Mouse (Mus musculus) gastrocnemius, postnatal 10 days (tissue): ENCODE results near the gene Nfia. TPM values are rescaled to one million over a fixed set of nuclear protein-coding genes. Genes with fewer than 3 reads are reported as not detected.

ENCODE experiments used
- DNase-seq: peaks from one replicate; pipeline ENCODE4 v3.0.0; 2021; ENCODE audit warnings: mixed read lengths
- total RNA-seq, 2 experiments: library from RNA; stranded (reverse); gene quantifications; 2 replicates each; pipeline ENCODE4 v1.2.3; 2021

The Nfia gene
- total RNA-seq, 2 experiments from 2014 or later: 111 to 124 TPM

DNA sequence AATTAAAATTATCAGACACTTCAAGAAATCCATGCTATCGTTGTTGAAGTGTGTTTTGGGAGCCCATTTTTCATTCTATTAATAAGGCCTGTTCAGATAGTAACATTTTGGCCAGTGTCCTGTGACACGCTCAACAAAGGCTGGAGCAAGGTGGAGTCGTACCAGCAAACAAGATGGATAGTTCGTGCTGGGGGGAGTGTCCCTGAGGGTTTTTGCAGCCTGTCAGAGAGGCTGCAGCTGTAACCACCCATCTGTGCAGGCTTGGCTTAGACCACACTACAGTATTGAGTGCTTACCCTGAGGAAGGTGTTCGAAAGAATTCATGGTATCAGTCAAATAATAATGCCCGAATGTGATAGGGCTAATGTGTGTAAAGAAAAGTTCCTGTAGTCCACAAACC is 139.6 kb downstream of the Nfia start:
- DNase-seq: no peak

DNA sequence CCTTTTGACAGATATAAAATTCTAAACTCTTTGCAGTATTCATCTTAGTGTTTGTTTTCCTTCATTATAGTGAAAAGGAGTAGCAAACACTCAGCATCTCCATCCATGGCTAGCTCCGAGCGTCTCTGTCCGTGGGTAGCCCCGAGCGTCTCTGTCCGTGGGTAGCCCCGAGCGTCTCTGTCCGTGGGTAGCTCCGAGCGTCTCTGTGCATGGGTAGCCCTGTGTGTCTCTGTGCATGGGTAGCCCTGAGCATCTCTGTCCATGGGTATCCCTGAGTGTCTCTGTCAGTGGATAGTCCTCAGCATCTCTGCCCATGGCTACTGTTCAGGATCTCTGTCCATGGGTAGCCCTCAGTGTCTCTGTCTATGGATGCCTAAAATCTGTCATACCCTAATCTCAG is 140.0 kb downstream of the Nfia start:
- DNase-seq: no peak

DNA sequence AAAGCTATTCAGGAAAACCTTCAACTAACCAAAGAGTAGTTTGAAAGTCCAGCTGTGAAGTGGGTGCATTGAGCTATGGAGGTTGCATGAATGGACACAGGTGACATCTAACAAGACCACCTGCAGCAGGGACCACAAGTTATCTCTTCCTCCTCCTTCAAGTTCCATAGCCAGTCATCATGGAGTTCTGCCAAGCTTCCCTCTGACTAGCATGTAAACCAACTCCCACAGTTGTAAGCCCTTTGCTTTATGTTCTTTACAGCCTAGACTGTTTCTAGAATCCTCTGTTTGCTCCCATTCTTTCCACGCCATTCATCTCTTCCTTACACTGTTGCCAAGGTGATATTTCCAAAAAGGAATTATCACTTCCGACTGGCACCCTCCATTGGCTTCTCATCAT is 141.8 kb downstream of the Nfia start:
- DNase-seq: no peak

DNA sequence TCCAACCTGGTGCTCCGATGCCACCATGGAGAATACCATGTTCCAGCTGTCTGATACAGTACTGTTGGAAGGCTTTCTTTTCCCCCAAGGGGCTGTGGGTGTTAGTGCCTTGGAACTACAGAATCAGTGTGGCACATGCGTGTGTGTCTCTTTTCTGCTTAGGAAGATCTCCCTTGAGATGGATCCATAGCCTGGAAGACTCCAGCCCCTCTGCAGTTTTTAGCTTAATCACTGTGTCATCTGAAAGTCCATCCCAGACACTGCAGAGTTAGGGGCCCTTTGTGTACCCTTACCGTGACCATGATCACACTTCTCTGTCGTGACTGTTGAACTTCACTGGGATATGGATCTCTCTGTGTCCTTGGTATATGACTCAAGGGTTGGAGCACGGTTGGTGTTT is 142.2 kb downstream of the Nfia start:
- no peak for DNase-seq

DNA sequence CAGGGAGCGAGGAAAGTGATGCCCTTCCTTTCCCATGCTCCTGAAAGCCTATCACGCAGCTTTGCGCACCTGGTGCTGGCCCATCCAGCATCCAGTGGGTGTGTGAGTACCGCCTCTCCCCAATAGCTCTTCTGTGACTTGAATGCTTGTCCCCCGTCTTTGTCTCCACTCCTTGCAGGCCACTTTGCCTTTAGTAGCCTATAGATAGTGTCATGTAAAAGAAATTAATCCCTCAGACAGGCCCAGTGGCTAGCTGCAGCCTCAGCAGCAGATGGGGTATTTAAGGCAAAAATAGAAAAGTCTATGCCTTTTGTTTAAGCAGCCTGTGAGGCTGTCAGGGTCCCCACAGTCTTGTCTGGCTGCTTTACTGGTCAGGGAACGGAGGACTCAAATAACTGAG is 145.0 kb downstream of the Nfia start:
- DNase-seq: no peak

DNA sequence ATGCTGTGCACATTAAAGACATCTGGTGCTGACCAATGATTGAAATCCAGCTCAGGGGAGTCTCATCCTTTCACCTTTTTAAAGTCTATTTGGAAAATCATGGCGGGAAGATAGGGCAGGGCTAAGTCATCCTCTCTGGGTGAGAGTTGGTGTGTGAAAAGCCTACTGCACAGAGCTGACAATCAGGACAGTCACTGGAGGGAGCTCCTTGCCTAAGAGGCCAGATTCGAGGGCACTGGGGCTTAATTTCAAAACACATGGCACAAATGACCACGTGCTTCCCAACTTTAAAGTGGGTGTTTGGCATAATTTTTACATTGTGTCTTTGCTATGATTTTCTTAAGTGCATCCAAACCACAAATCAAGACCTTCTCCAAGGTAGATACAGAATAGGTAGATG is 146.1 kb downstream of the Nfia start:
- DNase-seq: no peak

DNA sequence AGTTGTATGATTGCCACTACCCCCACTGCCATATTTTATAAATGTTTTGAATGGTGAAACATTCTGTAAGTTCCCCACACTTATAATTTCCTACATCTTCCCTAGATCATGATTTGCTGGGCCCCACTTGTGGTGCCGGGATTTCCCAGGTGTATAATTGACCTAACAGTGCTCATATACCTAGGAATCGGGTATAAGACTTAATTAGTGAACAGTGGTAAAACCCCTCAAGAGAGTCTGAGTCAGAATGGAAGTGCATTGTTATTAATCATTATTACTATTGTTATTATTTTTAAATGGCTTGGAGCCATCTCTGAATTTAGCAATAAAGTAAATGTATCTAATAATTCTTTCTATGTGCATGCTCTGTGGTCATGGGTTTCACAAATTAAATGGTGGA is 147.2 kb downstream of the Nfia start:
- DNase-seq: no peak

DNA sequence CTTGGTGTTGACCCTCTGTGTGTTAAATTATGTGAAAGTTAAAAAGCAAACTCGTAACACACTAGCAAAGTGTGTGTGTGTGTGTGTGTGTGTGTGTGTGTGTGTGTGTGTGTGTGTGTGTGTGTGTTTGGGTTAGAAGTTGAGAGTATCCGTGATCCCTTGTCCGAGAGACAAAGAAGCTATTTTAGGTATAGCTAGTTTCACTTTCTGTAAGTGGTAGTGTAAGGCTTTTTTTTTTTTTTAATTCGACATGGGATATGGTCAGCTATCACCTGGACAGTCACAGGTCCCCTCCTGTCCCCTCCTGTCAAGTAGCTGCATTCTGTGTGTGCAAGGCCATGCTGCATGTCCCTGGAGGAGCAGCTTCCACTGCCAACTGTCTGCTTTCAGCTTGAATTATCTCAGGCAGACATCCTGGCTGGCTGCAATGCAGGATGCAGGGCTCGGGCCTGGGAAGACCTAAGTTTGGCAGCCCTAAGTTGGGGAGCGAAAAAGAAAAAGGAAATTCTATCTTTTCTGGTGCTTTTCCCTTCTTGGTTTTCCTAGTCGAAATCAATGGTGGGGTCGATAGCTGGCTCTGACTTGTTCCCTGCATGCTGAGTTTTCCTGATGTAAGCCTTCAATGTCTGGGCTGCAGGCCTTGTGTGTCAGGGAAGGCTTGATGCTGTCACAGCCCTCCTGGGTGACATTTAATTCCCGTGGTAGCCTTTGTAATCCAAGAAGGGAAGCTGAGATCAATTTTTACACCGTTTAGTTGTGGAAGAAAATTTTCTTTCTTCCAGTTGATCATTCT is 147.9 kb downstream of the Nfia start:
- peak; percentile 18 for DNase-seq

DNA sequence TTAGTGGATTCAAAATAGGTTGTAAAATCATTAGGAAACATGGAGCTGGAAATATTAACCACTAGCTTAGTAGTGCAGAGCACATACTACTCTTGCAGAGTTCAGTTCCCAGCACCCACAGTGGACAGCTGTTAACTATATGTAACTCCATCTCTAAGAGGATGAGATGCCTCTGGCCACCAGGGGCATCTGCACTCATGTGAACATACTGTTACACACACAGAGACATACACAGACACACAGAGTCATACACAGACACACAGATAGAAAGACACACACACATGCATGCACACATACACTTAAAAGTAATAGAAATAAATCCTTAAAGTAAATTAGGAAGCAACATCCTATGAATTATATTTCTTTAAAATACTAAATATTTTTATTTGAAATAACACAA is 149.1 kb downstream of the Nfia start:
- no peak for DNase-seq

DNA sequence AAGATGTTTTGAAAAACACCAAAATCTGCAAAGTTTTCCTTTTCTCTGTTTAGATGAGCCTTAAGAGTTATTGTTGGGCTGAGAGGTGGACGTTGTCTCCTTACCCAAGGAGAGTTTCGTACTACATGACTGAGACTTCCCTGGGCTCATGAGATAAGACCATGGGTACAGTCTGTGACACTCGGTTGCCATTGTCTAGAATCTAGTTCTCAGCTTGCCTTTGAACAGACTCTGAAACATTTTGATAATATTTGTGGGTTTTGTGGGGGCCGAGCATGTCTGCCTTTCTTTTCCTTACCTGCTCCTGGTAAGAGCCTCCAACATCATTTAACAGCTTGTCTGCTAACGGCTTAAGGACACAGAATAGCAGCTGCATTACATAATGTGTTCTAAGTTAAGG is 150.7 kb downstream of the Nfia start:
- DNase-seq: no peak

DNA sequence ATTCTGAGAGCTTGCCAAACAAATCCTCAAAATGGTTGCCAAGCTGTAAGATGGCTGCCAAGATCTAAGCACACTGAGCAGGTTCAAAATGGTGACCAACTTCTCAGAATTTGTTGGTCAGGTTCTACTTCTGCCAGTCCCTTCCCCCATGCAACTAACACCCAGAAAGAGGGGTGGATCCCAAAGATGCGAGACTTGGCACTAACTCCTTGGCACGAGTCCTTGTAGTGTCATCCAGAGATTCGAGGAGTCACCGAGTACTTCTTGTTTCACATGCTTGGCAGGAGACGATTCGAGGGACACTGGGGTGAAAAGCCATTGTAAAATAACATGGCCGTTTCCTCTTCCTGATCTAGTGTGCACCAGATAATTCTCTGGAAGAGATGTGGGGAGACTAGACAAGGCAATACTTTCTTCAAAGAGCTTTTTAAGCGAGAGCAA is 151.4 kb downstream of the Nfia start:
- peak; percentile 65 for DNase-seq

DNA sequence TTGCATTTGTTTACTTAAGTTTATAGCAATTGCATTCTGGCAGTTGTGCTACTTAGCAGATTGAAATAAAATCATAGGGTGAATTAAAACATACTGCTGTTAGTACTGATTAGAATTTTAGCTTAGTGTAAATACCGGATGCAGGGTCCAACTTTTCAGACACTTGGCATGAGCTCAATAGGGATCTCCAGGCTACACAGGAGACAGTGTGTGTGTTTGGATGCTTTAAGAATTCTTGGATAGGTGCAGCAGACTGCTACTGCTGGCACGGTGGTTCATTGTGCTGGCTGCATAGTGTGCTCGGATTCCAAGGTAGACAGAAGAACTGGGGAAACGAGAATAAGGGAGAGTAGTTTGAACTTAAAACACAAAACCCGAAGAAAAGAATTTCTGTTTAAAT is 151.9 kb downstream of the Nfia start:
- DNase-seq: no peak

DNA sequence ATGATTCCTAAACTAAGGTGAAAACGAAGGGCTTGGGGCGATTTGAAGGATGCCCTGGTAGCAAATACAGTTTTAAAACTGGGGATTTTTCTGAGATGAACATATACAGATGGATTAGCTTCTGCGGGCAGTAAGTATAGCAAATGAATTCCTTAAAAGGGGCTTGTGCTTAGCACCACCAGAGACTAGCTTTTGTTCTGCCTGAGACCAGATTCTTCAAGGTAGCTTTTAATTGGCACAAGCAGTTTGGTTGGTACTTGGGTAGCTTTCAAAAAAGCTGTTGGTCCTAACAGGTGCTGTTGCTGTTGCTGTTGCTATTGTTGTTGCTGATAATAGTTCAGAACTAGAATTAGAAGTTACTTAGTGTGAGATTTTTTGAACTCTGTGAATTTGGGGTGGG is 152.3 kb downstream of the Nfia start:
- DNase-seq: no peak

DNA sequence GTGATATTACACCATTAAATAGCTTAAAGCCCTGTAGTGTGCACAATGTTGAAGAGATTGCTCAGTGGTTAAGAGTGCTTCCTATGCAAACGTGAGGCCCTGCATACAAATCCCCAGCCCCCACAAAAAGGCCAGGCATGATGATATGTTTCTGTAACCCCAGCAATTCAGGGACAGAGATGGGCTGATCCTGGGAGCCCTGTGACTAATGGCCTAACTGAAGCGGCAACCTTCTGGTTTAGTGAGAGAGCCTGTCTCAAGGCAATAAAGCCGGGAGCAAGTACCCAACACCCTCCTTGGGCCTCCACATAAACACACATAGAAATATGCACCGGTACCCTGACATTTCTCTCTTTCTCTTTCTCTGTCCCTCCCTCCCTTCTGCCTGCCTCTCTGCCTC is 153.1 kb downstream of the Nfia start:
- no peak for DNase-seq

DNA sequence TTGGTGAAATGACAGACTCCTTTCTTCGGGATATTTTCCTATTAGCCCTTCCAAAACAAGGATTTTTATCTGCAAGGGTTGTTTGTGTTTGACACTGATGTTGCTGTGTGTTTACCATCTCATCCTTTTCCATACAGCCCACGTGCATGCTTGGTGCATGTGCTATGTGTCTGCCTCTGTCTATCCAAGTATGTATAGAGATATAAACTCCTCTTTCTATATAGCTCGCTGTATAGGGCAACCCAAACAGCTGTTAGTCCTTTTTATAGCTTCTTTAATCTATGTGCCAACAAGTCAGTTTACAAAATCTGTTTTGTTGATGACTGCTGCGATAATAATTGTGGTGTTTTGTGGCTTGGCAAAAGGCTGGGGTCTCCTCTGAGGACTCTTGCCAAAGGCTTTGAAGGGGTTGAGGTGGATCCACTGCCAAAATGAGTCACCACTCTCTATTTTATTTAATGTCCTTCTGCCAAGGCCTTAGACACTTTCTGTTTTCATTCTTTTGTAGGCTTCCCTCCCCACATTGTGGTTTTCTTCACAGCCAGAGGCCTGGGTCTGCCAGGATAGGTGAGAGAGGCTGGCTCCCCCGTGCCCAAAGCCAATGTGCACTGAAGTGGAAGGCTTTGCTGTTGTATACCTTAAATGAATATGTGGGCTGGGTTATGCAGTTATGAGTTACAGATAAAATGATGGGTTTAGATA is 154.2 kb downstream of the Nfia start:
- no peak for DNase-seq

DNA sequence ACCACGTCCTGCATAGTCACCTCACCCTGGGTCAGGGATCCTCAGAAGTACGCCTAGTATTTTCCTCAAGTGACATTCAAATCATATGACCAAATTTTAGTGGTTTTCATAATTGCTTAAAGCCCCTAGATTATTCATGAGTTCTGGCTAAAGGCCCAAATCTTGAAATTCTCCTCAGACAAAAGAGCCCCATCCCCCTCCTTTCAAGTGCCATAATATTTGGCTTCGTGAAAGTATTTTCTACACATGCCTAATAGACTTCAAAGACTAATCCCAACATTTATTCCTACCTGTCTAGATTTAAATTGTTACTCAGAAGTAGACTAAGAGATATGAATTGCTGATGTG is 154.7 kb downstream of the Nfia start:
- no peak for DNase-seq

DNA sequence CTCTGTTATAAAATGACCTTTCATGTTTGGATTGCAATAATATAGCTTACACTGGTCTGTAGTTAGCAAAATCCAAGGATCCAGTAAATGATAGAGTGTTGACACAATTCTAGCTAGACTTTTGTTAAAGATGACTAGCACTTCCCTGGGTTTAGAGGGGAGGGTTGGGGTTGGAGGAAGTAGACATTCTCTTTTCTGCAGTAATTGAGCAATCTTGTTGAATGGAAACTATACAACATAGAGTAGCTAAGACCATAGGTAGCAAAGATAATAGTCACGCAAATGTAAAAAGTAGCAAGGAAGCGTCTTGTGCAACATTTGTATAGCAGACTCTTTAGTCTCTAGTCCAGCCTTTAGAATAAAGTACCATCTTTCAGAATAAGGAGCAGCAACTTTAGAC is 163.8 kb downstream of the Nfia start:
- no peak for DNase-seq

DNA sequence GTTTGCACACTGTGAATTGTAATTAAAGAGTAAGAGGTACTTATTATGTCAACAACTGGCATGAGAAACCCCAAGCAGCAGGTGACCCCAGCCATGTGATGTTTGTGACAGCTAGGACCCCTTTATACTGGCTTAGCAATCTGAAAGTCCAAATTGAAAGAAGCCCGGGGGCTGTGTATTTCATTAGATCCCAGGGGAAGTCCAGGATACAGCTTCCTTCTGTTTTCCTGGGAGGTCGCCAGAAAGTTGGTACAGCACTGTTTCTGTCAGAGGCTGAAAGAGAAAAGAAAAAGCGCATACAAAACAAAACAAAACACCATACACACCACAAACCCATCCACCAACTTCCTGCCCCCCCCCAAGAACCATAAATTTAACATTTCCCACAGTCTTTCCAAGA is 164.4 kb downstream of the Nfia start:
- DNase-seq: no peak

DNA sequence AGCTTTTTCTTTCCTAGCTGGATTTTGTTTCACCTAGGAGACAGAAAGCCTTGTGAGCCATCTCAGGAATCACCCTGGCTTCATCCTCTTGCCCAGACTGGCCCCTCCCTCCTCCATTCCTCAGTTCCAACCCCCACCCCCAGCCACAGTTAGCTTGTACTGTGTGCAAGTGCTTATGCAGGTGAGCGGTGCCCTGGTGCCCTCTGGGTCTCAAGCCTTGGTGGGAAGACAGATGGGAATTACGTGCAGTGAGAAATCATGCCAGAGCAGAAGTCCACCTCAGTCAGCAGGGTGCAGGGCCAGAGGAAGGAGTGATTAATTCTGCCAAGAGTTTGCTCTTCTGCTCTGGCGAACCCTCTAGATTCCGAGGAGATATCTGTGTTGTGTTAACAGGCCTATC is 167.0 kb downstream of the Nfia start:
- no peak for DNase-seq

DNA sequence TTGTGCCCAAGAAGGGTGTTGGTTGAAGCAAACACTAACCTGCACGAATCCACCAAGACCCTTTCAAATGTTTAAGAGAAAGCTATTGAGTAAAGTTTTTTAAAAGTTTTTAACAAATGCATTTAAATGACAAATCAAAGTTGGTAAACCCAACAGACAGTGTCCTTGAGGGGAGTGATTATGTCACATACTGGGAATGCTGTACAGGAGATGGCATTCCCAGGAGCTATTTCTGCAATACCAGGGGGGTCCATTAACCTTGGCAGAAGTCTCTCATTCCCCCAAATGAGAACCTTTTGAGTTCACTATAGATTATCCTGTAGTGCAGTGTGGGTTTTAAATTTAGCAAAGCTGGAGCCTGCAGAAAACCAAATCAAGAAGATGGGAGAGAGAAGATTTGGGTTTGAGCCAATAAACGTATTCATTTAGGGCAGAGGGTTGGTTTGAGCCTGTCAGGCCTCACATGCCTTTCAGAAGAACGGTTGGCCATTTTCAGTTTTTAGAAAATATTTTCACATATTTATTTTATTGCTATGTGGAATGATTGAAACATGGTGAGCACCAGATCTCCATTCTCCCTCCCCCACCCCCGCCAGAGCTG is 167.5 kb downstream of the Nfia start:
- DNase-seq: no peak

DNA sequence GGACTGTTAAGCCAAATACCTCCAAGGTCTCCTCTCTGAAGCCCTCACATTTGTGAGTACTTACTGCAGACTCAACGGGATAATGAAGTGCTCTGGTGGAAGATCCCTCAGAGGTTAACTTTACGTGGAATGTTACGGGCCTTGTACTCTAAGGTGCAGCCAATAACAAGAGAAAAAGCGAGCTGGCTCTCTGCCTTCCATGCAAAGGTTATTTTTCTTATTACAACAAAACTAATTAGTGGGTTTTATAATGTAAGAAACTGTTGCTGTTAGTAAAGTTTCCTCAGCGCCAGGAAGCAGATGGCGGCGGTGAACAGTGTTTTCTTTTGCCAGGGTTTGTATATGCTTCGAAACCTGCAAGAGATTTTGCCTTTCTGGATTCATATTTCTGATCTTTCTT is 169.1 kb downstream of the Nfia start:
- DNase-seq: no peak

DNA sequence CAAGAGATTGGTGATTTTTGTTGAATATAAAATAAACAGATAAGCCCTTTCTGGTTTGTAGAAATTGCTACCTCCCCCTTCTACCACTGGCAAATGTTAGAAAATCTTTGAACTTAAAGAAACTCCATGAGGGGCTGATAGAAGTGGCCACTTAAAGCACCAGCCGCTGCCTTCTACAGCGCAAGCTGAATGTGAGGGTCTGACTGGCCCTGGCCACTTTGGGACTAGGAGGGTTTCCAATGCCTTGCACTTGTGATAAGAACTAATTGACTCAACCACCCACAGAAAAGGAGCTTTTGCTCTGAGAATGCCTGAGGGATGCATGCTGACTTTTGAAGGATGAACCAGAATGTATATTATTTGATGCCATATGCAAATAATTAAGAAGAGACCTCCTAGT is 171.8 kb downstream of the Nfia start:
- DNase-seq: no peak

DNA sequence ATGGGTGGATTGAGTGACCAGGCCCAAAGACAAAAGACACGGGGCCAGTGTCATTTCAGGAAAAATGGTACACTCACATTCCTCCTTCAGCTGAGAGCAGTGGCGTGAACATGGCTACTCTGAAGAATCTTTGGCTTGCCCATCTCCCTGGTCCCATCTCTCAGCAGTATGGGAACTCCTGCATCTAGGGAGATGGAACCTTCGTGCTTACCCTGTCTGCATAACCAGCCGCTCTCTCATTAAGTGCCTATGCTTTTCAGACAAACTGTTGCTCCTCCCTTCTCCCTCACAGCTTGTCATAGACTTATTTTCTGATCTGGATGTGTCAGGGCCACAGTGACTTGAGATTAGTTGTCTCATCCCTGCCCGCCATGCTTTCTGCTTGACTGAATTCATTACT is 174.9 kb downstream of the Nfia start:
- DNase-seq: no peak

DNA sequence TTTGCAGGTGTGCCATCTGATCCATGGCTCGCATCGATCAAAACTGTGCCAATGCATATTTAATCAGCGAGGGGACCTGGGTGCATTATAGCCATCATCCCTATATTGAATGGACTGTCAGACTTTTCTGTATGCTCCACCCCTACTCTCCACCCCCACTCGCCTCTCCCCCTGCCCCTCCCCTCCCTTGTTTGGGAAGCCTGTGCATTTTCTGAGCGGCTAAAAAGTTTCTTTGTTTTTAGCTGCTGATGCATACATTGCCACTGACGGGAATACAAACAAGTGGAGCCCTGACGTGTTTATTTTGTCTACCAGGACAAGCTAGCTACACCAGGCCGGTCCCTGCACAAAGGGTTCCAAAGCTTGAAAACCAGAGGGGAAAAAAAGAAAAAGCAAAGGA is 175.7 kb downstream of the Nfia start:
- DNase-seq: no peak
